In genomic region chr6:131364353-131364752, GRCm38 (mm10) we compare ENCODE assay signal across 26 mouse cellular contexts. TPM values are rescaled to one million over a fixed set of nuclear protein-coding genes. Genes with fewer than 3 reads are reported as not detected.
A peak's percentile ranks its signal among the peaks of the same experiment; 100 is the strongest.
DNase-seq lines count a peak whose midpoint lies in the region; ATAC-seq and TF ChIP-seq lines count a peak whose summit lies in the region.
"Had no signal": no experiment of that assay in that cellular context is flagged by ENCODE, and none has a peak within 500 bp of the region (broad histone marks: within the 10 kb centered on the region; RNA-seq: fewer than 3 reads in every experiment).

No protein-coding gene starts in this region.

- no peak overlapping the region for H3K4me2 ChIP-seq in liver, embryonic 11.5 days
- no peak overlapping the region for H3K4me2 ChIP-seq in liver, postnatal 0 days (ENCODE audit: low read depth, low read length)
- no peak overlapping the region for H3K4me2 ChIP-seq in kidney, embryonic 14.5 days (replicated peaks; ENCODE audit: low read depth, low read length)
- H3K4me2 ChIP-seq: embryonic facial prominence, embryonic 13.5 days; forebrain, embryonic 15.5 days; hindbrain, embryonic 15.5 days; midbrain, embryonic 13.5 days; neural tube, embryonic 13.5 days had no signal

- 69% methylated on average over 2 of the region's 2 CpGs for WGBS in liver, embryonic 11.5 days
- 76% methylated on average over 2 of the region's 2 CpGs for WGBS in liver, postnatal 0 days (ENCODE audit: insufficient replicate concordance)
- WGBS in kidney, embryonic 14.5 days, result 95% methylated on average over 2 of the region's 2 CpGs

- H3K4me3 ChIP-seq in G1E (ENCODE audit: low read depth, low read length), result no peak overlapping the region
- H3K4me3 ChIP-seq in liver, embryonic 11.5 days (ENCODE audit: low read depth, low read length), result no peak overlapping the region
- no peak overlapping the region for H3K4me3 ChIP-seq in liver, postnatal 0 days (ENCODE audit: low read depth, low read length)
- H3K4me3 ChIP-seq in kidney, embryonic 14.5 days (ENCODE audit: low read length), result no peak overlapping the region
- H3K4me3 ChIP-seq: embryonic facial prominence, embryonic 13.5 days; forebrain, embryonic 15.5 days; hindbrain, embryonic 15.5 days; limb, embryonic 10.5 days; midbrain, embryonic 13.5 days; myocyte; neural tube, embryonic 13.5 days had no signal

- H3K27me3 ChIP-seq in G1E (ENCODE audit: insufficient read depth, low read length), result no peaks in the 10 kb centered on the region
- H3K27me3 ChIP-seq in liver, embryonic 11.5 days (replicated peaks; ENCODE audit: control insufficient read depth, insufficient read depth, low read length), result no peaks in the 10 kb centered on the region
- H3K27me3 ChIP-seq in liver, postnatal 0 days (ENCODE audit: insufficient read depth, low read length), result no peaks in the 10 kb centered on the region
- no peaks in the 10 kb centered on the region for H3K27me3 ChIP-seq in kidney, embryonic 14.5 days (ENCODE audit: control insufficient read depth, insufficient read depth, low read length)
- H3K27me3 ChIP-seq: embryonic facial prominence, embryonic 13.5 days; forebrain, embryonic 15.5 days; hindbrain, embryonic 15.5 days; midbrain, embryonic 13.5 days; neural tube, embryonic 13.5 days had no signal

- H3K36me3 ChIP-seq in G1E (replicated peaks), result peaks cover 72% of the 10 kb centered on the region
- peaks cover 32% of the 10 kb centered on the region for H3K36me3 ChIP-seq in liver, embryonic 11.5 days (ENCODE audit: control insufficient read depth, insufficient read depth, low read length)
- peaks cover 54% of the 10 kb centered on the region for H3K36me3 ChIP-seq in liver, postnatal 0 days (replicated peaks; ENCODE audit: insufficient read depth, low read length)
- peaks cover 56% of the 10 kb centered on the region for H3K36me3 ChIP-seq in kidney, embryonic 14.5 days (ENCODE audit: control insufficient read depth, insufficient read depth, low read length)

- H3K9me3 ChIP-seq in G1E (replicated peaks), result 0 out of 2 replicates have a peak, but pooled peaks cover 2% of the 10 kb centered on the region
- H3K9me3 ChIP-seq in liver, embryonic 11.5 days (ENCODE audit: control insufficient read depth, low read length), result no peaks in the 10 kb centered on the region
- H3K9me3 ChIP-seq in liver, postnatal 0 days (ENCODE audit: low read length), result no peaks in the 10 kb centered on the region
- no peaks in the 10 kb centered on the region for H3K9me3 ChIP-seq in kidney, embryonic 14.5 days (ENCODE audit: control insufficient read depth, low read length)
- H3K9me3 ChIP-seq: embryonic facial prominence, embryonic 13.5 days; forebrain, embryonic 15.5 days; hindbrain, embryonic 15.5 days; limb, embryonic 10.5 days; midbrain, embryonic 13.5 days; neural tube, embryonic 13.5 days had no signal

- no peak for TF ChIP-seq CTCF in G1E (IDR thresholded peaks at IDR 0.05; ENCODE audit: low read depth, low read length)
- no peak for TF ChIP-seq CTCF in liver, postnatal 0 days (IDR thresholded peaks at IDR 0.05; ENCODE audit: low read depth)

- H3K9ac ChIP-seq in liver, embryonic 11.5 days (ENCODE audit: low read depth, low read length), result no peak overlapping the region
- no peak overlapping the region for H3K9ac ChIP-seq in liver, postnatal 0 days (replicated peaks)
- no peak overlapping the region for H3K9ac ChIP-seq in kidney, embryonic 14.5 days (ENCODE audit: low read depth, low read length)
- H3K9ac ChIP-seq: embryonic facial prominence, embryonic 13.5 days; forebrain, embryonic 15.5 days; hindbrain, embryonic 15.5 days; midbrain, embryonic 13.5 days; neural tube, embryonic 13.5 days had no signal

- no peak for DNase-seq in G1E (ENCODE audit: low spot score)
- DNase-seq in liver, embryonic 11.5 days (ENCODE audit: low spot score), result no peak
- DNase-seq in liver, postnatal 0 days, result no peak
- DNase-seq in right cerebral cortex, postnatal 14 days, result no peak
- DNase-seq in spleen, adult 18-20 months, result no peak
- DNase-seq: adrenal gland, postnatal 36 days; cerebellum, adult 18-20 months; cerebellum, postnatal 14 days; embryo, embryonic 11 days; heart, adult 18-20 months; heart, postnatal 36 days; kidney, adult 8-10 months; kidney, postnatal 14 days; lung, postnatal 10 days; thymus, adult 2 months; thymus, postnatal 4 days had no signal

- peak; percentile 87 for TF ChIP-seq EP300 in liver, postnatal 0 days (IDR thresholded peaks at IDR 0.05; ENCODE audit: low read depth)

- H3K4me1 ChIP-seq in G1E (ENCODE audit: insufficient read depth, low read depth, low read length), result peaks cover 52% of the 10 kb centered on the region
- peaks cover 7% of the 10 kb centered on the region for H3K4me1 ChIP-seq in liver, embryonic 11.5 days (replicated peaks; ENCODE audit: control insufficient read depth, insufficient read depth, low read length)
- 0 out of 2 replicates have a peak, but pooled peaks cover 2% of the 10 kb centered on the region for H3K4me1 ChIP-seq in liver, postnatal 0 days (ENCODE audit: insufficient read depth)
- H3K4me1 ChIP-seq in kidney, embryonic 14.5 days (ENCODE audit: control insufficient read depth, insufficient read depth, low read length), result no peaks in the 10 kb centered on the region
- H3K4me1 ChIP-seq: embryonic facial prominence, embryonic 13.5 days; forebrain, embryonic 15.5 days; hindbrain, embryonic 15.5 days; limb, embryonic 10.5 days; midbrain, embryonic 13.5 days; neural tube, embryonic 13.5 days had no signal

- H3K27ac ChIP-seq in liver, embryonic 11.5 days (ENCODE audit: low read depth, low read length), result no peak overlapping the region
- peak overlapping the region; percentile 49; the same call in 1 of the 2 replicates for H3K27ac ChIP-seq in liver, postnatal 0 days (ENCODE audit: low read depth)
- H3K27ac ChIP-seq in kidney, embryonic 14.5 days (ENCODE audit: low read depth, low read length), result no peak overlapping the region
- H3K27ac ChIP-seq: embryonic facial prominence, embryonic 13.5 days; forebrain, embryonic 15.5 days; hindbrain, embryonic 15.5 days; limb, embryonic 10.5 days; midbrain, embryonic 13.5 days; neural tube, embryonic 13.5 days had no signal

- ATAC-seq in G1E (ENCODE audit: extremely low read depth, insufficient number of reproducible peaks, low FRiP score, poor library complexity, severe bottlenecking), result peak; percentile 30
- ATAC-seq in common myeloid progenitor, adult 5-6 weeks (replicated peaks; ENCODE audit: low read depth, poor library complexity, severe bottlenecking), result peak; percentile 49
- ATAC-seq in liver, embryonic 11.5 days (replicated peaks; ENCODE audit: low FRiP score), result peak; percentile 67
- ATAC-seq in liver, postnatal 0 days, result peak; percentile 68
- ATAC-seq in kidney, embryonic 14.5 days (ENCODE audit: low FRiP score, low TSS enrichment), result no peak
- ATAC-seq: forebrain, embryonic 15.5 days; midbrain, embryonic 13.5 days had no signal

RNA-seq across cellular contexts. Expression of gene Styk1, which starts 11.0 kb away (rescaled TPM):
- total RNA-seq in G1E (2014; fragmentation: Nextera tagmentation), result 0.23 TPM in 1 of 2 replicates, not detected in the other
- total RNA-seq in G1E (2017), result 0.27 and 0.35 TPM in 2 replicates
- polyA plus RNA-seq in G1E (2012), result not detected in 2 replicates
- 0.09 and 0.29 TPM in 2 replicates for total RNA-seq in common myeloid progenitor, adult 5-6 weeks (2017)
- polyA plus RNA-seq in liver, embryonic 11.5 days (2014; fragmentation: Nextera tagmentation; extraction: Ambion mirVana), result 1.1 TPM in 2 replicates
- 0.25 and 0.32 TPM in 2 replicates for polyA plus RNA-seq in liver, postnatal 0 days (2015; fragmentation: Nextera tagmentation; extraction: Ambion mirVana)
- polyA plus RNA-seq in kidney, embryonic 14.5 days (2014; fragmentation: Nextera tagmentation; extraction: Ambion mirVana), result 3.6 and 5.0 TPM in 2 replicates
- total RNA-seq: liver, adult 2 months had no signal
- polyA plus RNA-seq: liver, adult 2 months had no signal

RNA-seq across cellular contexts. Expression of gene Ybx3, which starts 23.9 kb away (rescaled TPM):
- total RNA-seq in G1E (2014; fragmentation: Nextera tagmentation), result 1,065 and 1,295 TPM in 2 replicates
- 308 and 391 TPM in 2 replicates for total RNA-seq in G1E (2017)
- 1,477 and 1,552 TPM in 2 replicates for polyA plus RNA-seq in G1E (2012)
- total RNA-seq in common myeloid progenitor, adult 5-6 weeks (2017), result 642 and 683 TPM in 2 replicates
- 104 and 125 TPM in 2 replicates for polyA plus RNA-seq in liver, embryonic 11.5 days (2014; fragmentation: Nextera tagmentation; extraction: Ambion mirVana)
- 38.9 and 67.2 TPM in 2 replicates for polyA plus RNA-seq in liver, postnatal 0 days (2015; fragmentation: Nextera tagmentation; extraction: Ambion mirVana)
- 71.3 and 78.2 TPM in 2 replicates for polyA plus RNA-seq in kidney, embryonic 14.5 days (2014; fragmentation: Nextera tagmentation; extraction: Ambion mirVana)

Comparison
In these comparisons a context has a peak if more than half of its experiments do, and no peak if none do; other contexts are left out.
1. RNA of gene Ybx3, which starts 23.9 kb away (polyA plus RNA-seq): 1,477 to 1,552 TPM in G1E; 104 to 125 TPM in liver, embryonic 11.5 days, 71.3 to 78.2 TPM in kidney, embryonic 14.5 days and 38.9 to 67.2 TPM in liver, postnatal 0 days; every median in the first group is over 10 times any median in the second.